Comparison of ENCODE assay signal across 17 mouse cellular contexts in genomic region chr4:59602704-59603103, GRCm38 (mm10). TPM values are rescaled to one million over a fixed set of nuclear protein-coding genes. Genes with fewer than 3 reads are reported as not detected.
DNase-seq lines count a peak whose midpoint lies in the region; ATAC-seq and TF ChIP-seq lines count a peak whose summit lies in the region.
"Had no signal": no experiment of that assay in that cellular context is flagged by ENCODE, and none has a peak within 500 bp of the region (broad histone marks: within the 10 kb centered on the region; RNA-seq: fewer than 3 reads in every experiment).

No protein-coding gene starts in this region.

- DNase-seq in lung, embryonic 14.5 days, result no peak
- DNase-seq in lung, postnatal 10 days, result no peak
- DNase-seq in ES-CJ7 (ENCODE audit: low read depth, low spot score), result peak; percentile 35
- no peak for DNase-seq in urinary bladder, postnatal 25 days (ENCODE audit: low spot score)
- DNase-seq: adrenal gland, postnatal 25 days; cerebellum, adult 2 months; kidney, postnatal 10 days; thymus, adult 18-20 months had no signal

- 90% methylated on average over 4 of the region's 4 CpGs for WGBS in intestine, postnatal 0 days
- 90% methylated on average over 4 of the region's 4 CpGs for WGBS in intestine, embryonic 16.5 days
- 88% methylated on average over 4 of the region's 4 CpGs for WGBS in lung, embryonic 14.5 days

- no peak overlapping the region for H3K9ac ChIP-seq in intestine, postnatal 0 days (ENCODE audit: low read depth, low read length)
- H3K9ac ChIP-seq in intestine, embryonic 16.5 days (ENCODE audit: low read depth, low read length), result no peak overlapping the region
- H3K9ac ChIP-seq in lung, embryonic 14.5 days, result no peak overlapping the region
- H3K9ac ChIP-seq: intestine, embryonic 15.5 days; midbrain, embryonic 15.5 days had no signal

- peak; percentile 43; the same call in 1 of the 2 replicates for TF ChIP-seq CTCF in intestine, postnatal 0 days (IDR thresholded peaks at IDR 0.05; ENCODE audit: low read depth)
- 0 out of 2 replicates have a peak, but pooled peaks have one; percentile 14 for TF ChIP-seq CTCF in lung, embryonic 14.5 days (IDR thresholded peaks at IDR 0.05; ENCODE audit: low read depth)

- H3K36me3 ChIP-seq in intestine, postnatal 0 days (ENCODE audit: control insufficient read depth, insufficient read depth), result no peaks in the 10 kb centered on the region; the same call in 1 of the 2 replicates
- no peaks in the 10 kb centered on the region for H3K36me3 ChIP-seq in intestine, embryonic 16.5 days (ENCODE audit: control insufficient read depth, insufficient read depth, low read length)
- H3K36me3 ChIP-seq in lung, embryonic 14.5 days (ENCODE audit: insufficient read depth), result no peaks in the 10 kb centered on the region
- H3K36me3 ChIP-seq: embryonic facial prominence, embryonic 10.5 days; intestine, embryonic 15.5 days; limb, embryonic 10.5 days; midbrain, embryonic 15.5 days had no signal

- no peaks in the 10 kb centered on the region for H3K27me3 ChIP-seq in intestine, postnatal 0 days (replicated peaks; ENCODE audit: control insufficient read depth, insufficient read depth, low read length)
- H3K27me3 ChIP-seq in intestine, embryonic 16.5 days (replicated peaks; ENCODE audit: control insufficient read depth, insufficient read depth, low read length), result no peaks in the 10 kb centered on the region
- H3K27me3 ChIP-seq in lung, embryonic 14.5 days (ENCODE audit: insufficient read depth, low read length), result no peaks in the 10 kb centered on the region
- H3K27me3 ChIP-seq: intestine, embryonic 15.5 days; midbrain, embryonic 15.5 days had no signal

- H3K27ac ChIP-seq in intestine, postnatal 0 days (ENCODE audit: low read depth, low read length), result no peak overlapping the region
- H3K27ac ChIP-seq in intestine, embryonic 16.5 days (ENCODE audit: low read length), result no peak overlapping the region
- no peak overlapping the region for H3K27ac ChIP-seq in lung, embryonic 14.5 days (ENCODE audit: low read depth)
- H3K27ac ChIP-seq: embryonic facial prominence, embryonic 10.5 days; intestine, embryonic 15.5 days; limb, embryonic 10.5 days; macrophage; midbrain, embryonic 15.5 days had no signal

- no peak overlapping the region for H3K4me3 ChIP-seq in intestine, postnatal 0 days (ENCODE audit: low read depth, low read length)
- no peak overlapping the region for H3K4me3 ChIP-seq in intestine, embryonic 16.5 days (ENCODE audit: low read length)
- H3K4me3 ChIP-seq in lung, embryonic 14.5 days (ENCODE audit: low read depth, low read length), result no peak overlapping the region
- H3K4me3 ChIP-seq: embryonic facial prominence, embryonic 10.5 days; intestine, embryonic 15.5 days; limb, embryonic 10.5 days; midbrain, embryonic 15.5 days had no signal

- H3K9me3 ChIP-seq in intestine, postnatal 0 days (ENCODE audit: control insufficient read depth), result no peaks in the 10 kb centered on the region
- H3K9me3 ChIP-seq in intestine, embryonic 16.5 days (ENCODE audit: control insufficient read depth, low read length), result no peaks in the 10 kb centered on the region
- no peaks in the 10 kb centered on the region for H3K9me3 ChIP-seq in lung, embryonic 14.5 days (ENCODE audit: low read depth, low read length)
- H3K9me3 ChIP-seq: embryonic facial prominence, embryonic 10.5 days; intestine, embryonic 15.5 days; limb, embryonic 10.5 days; midbrain, embryonic 15.5 days had no signal

- no peaks in the 10 kb centered on the region for H3K4me1 ChIP-seq in intestine, postnatal 0 days (replicated peaks; ENCODE audit: control insufficient read depth, insufficient read depth, low read length)
- no peaks in the 10 kb centered on the region for H3K4me1 ChIP-seq in intestine, embryonic 16.5 days (ENCODE audit: control insufficient read depth, insufficient read depth, low read length)
- no peaks in the 10 kb centered on the region for H3K4me1 ChIP-seq in lung, embryonic 14.5 days (ENCODE audit: insufficient read depth)
- H3K4me1 ChIP-seq: embryonic facial prominence, embryonic 10.5 days; intestine, embryonic 15.5 days; limb, embryonic 10.5 days; midbrain, embryonic 15.5 days had no signal

- ATAC-seq in intestine, postnatal 0 days, result no peak
- no peak for ATAC-seq in intestine, embryonic 16.5 days
- no peak for ATAC-seq in lung, embryonic 14.5 days (ENCODE audit: insufficient read depth)
- ATAC-seq in megakaryocyte progenitor cell, adult 5-6 weeks (replicated peaks; ENCODE audit: poor library complexity), result peak; percentile 73
- ATAC-seq: forebrain, embryonic 14.5 days; intestine, embryonic 15.5 days; midbrain, embryonic 15.5 days had no signal

- H3K4me2 ChIP-seq in intestine, postnatal 0 days (replicated peaks; ENCODE audit: low read depth), result no peak overlapping the region
- no peak overlapping the region for H3K4me2 ChIP-seq in intestine, embryonic 16.5 days (ENCODE audit: low read depth, low read length)
- H3K4me2 ChIP-seq in lung, embryonic 14.5 days, result no peak overlapping the region
- H3K4me2 ChIP-seq: intestine, embryonic 15.5 days; midbrain, embryonic 15.5 days had no signal

RNA-seq across cellular contexts. Expression of gene Hsdl2, which starts 21.3 kb away (rescaled TPM):
- 22.3 and 23.1 TPM in 2 replicates for polyA plus RNA-seq in intestine, postnatal 0 days (2015; fragmentation: Nextera tagmentation; extraction: Ambion mirVana)
- 18.8 and 19.1 TPM in 2 replicates for polyA plus RNA-seq in intestine, embryonic 16.5 days (2015; fragmentation: Nextera tagmentation; extraction: Ambion mirVana)
- polyA plus RNA-seq in lung, embryonic 14.5 days (2014; fragmentation: Nextera tagmentation; extraction: Ambion mirVana), result 17.7 and 17.9 TPM in 2 replicates
- total RNA-seq in megakaryocyte progenitor cell, adult 5-6 weeks (2015), result 53.7 and 59.9 TPM in 2 replicates
- total RNA-seq in megakaryocyte progenitor cell, adult 5-6 weeks (2017), result 59.6 and 61.6 TPM in 2 replicates

RNA-seq across cellular contexts. Expression of gene E130308A19Rik, which starts 23.3 kb away (rescaled TPM):
- polyA plus RNA-seq in intestine, postnatal 0 days (2015; fragmentation: Nextera tagmentation; extraction: Ambion mirVana), result 6.6 and 6.9 TPM in 2 replicates
- 9.6 and 10.8 TPM in 2 replicates for polyA plus RNA-seq in intestine, embryonic 16.5 days (2015; fragmentation: Nextera tagmentation; extraction: Ambion mirVana)
- 29.3 and 29.6 TPM in 2 replicates for polyA plus RNA-seq in lung, embryonic 14.5 days (2014; fragmentation: Nextera tagmentation; extraction: Ambion mirVana)
- total RNA-seq in megakaryocyte progenitor cell, adult 5-6 weeks (2015), result 8.1 and 9.2 TPM in 2 replicates
- total RNA-seq in megakaryocyte progenitor cell, adult 5-6 weeks (2017), result 4.2 and 6.8 TPM in 2 replicates

RNA-seq across cellular contexts. Expression of gene Ptbp3, which starts 53.5 kb away (rescaled TPM):
- 65.1 and 67.9 TPM in 2 replicates for polyA plus RNA-seq in intestine, postnatal 0 days (2015; fragmentation: Nextera tagmentation; extraction: Ambion mirVana)
- 56.5 and 59.6 TPM in 2 replicates for polyA plus RNA-seq in intestine, embryonic 16.5 days (2015; fragmentation: Nextera tagmentation; extraction: Ambion mirVana)
- 69.6 and 74.6 TPM in 2 replicates for polyA plus RNA-seq in lung, embryonic 14.5 days (2014; fragmentation: Nextera tagmentation; extraction: Ambion mirVana)
- total RNA-seq in megakaryocyte progenitor cell, adult 5-6 weeks (2015), result 275 and 331 TPM in 2 replicates
- 231 and 237 TPM in 2 replicates for total RNA-seq in megakaryocyte progenitor cell, adult 5-6 weeks (2017)
